Mouse (Mus musculus) G1E (cell line): ENCODE measurements around the gene Kif1a.

Source experiments
- CTCF ChIP-seq: IDR thresholded peaks from 2 replicates; pipeline ENCODE4 v1.5.1; 2012; ENCODE audit warnings: low read depth, low read length, inconsistent platforms, mixed read lengths
- GATA1 ChIP-seq: IDR thresholded peaks from 2 replicates; pipeline ENCODE4 v1.6.1; 2012; ENCODE audit warnings: borderline replicate concordance, low read length, inconsistent platforms, mixed read lengths
- POLR2AphosphoS5 ChIP-seq: IDR thresholded peaks from 2 replicates; pipeline ENCODE4 v1.6.1; 2012; ENCODE audit warnings: low read depth, low read length, inconsistent platforms; ENCODE audit not compliant: insufficient replicate concordance
- TAL1 ChIP-seq: conservative IDR thresholded peaks from 2 replicates; pipeline ENCODE4 v1.6.1; 2012; ENCODE audit warnings: low read depth, low read length, inconsistent platforms, mixed read lengths

- peak; percentile 82 for TF ChIP-seq CTCF
- no peak for TF ChIP-seq GATA1
- no peak for TF ChIP-seq POLR2AphosphoS5
- no peak for TF ChIP-seq TAL1
Observed at GRCm38 (mm10) chr1:93080930-93081589, 20.7 kb downstream of the Kif1a start.
